Mouse (Mus musculus) hindbrain, embryonic 11.5 days (tissue): ENCODE results near the gene Arpc2. TPM values are rescaled to one million over a fixed set of nuclear protein-coding genes. Genes with fewer than 3 reads are reported as not detected.

Experiments used
- ATAC-seq: fragments of 200-750 bp; cut with Nextera tagmentation; 2 replicates; pipeline ENCODE4 v1.8.0; 2017; ENCODE audit warnings: mild to moderate bottlenecking, moderate TSS enrichment, moderate library complexity; ENCODE audit not compliant: low FRiP score
- DNase-seq: peaks from one replicate; pipeline ENCODE4 v3.0.0-alpha.2; 2015; ENCODE audit warnings: low spot score
- H3K27ac ChIP-seq: fragments of 300-500 bp; sonication (generic); 2 replicates; pipeline ENCODE4 v1.5.1; 2014; ENCODE audit warnings: mild to moderate bottlenecking, low read depth, low read length
- H3K27me3 ChIP-seq: fragments of 300-500 bp; sonication (generic); 2 replicates; pipeline ENCODE4 v1.6.1; 2014; ENCODE audit warnings: mild to moderate bottlenecking, low read length, moderate library complexity, mixed read lengths; ENCODE audit not compliant: control insufficient read depth, insufficient read depth
- H3K36me3 ChIP-seq: fragments of 300-500 bp; sonication (generic); 2 replicates; pipeline ENCODE4 v1.6.1; 2014; ENCODE audit warnings: mild to moderate bottlenecking, low read length, moderate library complexity, mixed read lengths; ENCODE audit not compliant: control insufficient read depth, insufficient read depth
- H3K4me1 ChIP-seq: fragments of 300-500 bp; sonication (generic); replicated peaks from 2 replicates; pipeline ENCODE4 v1.6.1; 2014; ENCODE audit warnings: low read length, mixed read lengths; ENCODE audit not compliant: control insufficient read depth, insufficient read depth
- H3K4me2 ChIP-seq: fragments of 300-500 bp; sonication (generic); replicated peaks from 2 replicates; pipeline ENCODE4 v1.6.1; 2014; ENCODE audit warnings: mild to moderate bottlenecking, low read depth, low read length
- H3K4me3 ChIP-seq: fragments of 300-500 bp; sonication (generic); 2 replicates; pipeline ENCODE4 v1.5.1; 2014; ENCODE audit warnings: low read depth, low read length
- H3K9ac ChIP-seq: fragments of 300-500 bp; sonication (generic); 2 replicates; pipeline ENCODE4 v1.6.1; 2014; ENCODE audit warnings: low read depth, low read length
- H3K9me3 ChIP-seq: fragments of 300-500 bp; sonication (generic); 2 replicates; pipeline ENCODE4 v1.6.1; 2016; ENCODE audit warnings: low read length; ENCODE audit not compliant: control insufficient read depth
- WGBS: fragments of 180-500 bp; shearing (Covaris S2); extraction: QIAGEN DNeasy Blood & Tissue Kit; methylation state at CpG from one replicate; pipeline ENCODE4 v1.1.7; 2014; 5-methylcytosine and 5-hydroxymethylcytosine counted together
- polyA plus RNA-seq: library from polyadenylated mRNA; unstranded; fragments of >200 nt; fragmentation: Nextera tagmentation; extraction: Ambion mirVana; gene quantifications from 2 replicates; pipeline ENCODE4 v1.2.1, GENCODE M21; 2014

The Arpc2 gene
- polyA plus RNA-seq, 1 experiment from 2014 or later, result 330 TPM

DNA sequence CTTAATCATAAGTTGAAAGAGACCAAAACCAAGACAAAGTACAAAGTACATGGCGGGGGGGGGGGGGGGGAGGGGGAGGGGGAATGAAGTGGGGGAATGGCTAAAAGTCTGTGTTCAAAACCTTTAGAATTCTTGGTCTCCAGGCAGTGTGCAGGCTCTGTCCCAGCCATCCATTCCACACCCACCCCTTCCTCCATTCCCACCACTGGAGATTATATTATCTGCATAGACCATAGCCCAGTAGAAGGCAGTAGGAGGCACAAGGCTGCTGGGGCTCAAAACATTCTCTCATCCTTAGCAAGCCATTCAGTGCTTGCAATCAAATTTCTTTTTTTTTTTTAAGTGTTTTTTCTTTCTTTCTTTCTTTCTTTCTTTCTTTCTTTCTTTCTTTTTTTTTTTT lies 4.9 kb upstream of the Arpc2 start:
- H3K9ac ChIP-seq, result no peak overlapping the region
- no peaks in the 10 kb centered on the region for H3K4me1 ChIP-seq
- no peak overlapping the region for H3K27ac ChIP-seq
- H3K36me3 ChIP-seq, result no peaks in the 10 kb centered on the region
- no peak overlapping the region for H3K4me2 ChIP-seq
- ATAC-seq (no peak), DNase-seq (no peak)
- WGBS, result no CpG with 5 or more reads among the region's 1 CpGs
- H3K4me3 ChIP-seq, result no peak overlapping the region
- no peaks in the 10 kb centered on the region for H3K27me3 ChIP-seq
- H3K9me3 ChIP-seq, result no peaks in the 10 kb centered on the region

DNA sequence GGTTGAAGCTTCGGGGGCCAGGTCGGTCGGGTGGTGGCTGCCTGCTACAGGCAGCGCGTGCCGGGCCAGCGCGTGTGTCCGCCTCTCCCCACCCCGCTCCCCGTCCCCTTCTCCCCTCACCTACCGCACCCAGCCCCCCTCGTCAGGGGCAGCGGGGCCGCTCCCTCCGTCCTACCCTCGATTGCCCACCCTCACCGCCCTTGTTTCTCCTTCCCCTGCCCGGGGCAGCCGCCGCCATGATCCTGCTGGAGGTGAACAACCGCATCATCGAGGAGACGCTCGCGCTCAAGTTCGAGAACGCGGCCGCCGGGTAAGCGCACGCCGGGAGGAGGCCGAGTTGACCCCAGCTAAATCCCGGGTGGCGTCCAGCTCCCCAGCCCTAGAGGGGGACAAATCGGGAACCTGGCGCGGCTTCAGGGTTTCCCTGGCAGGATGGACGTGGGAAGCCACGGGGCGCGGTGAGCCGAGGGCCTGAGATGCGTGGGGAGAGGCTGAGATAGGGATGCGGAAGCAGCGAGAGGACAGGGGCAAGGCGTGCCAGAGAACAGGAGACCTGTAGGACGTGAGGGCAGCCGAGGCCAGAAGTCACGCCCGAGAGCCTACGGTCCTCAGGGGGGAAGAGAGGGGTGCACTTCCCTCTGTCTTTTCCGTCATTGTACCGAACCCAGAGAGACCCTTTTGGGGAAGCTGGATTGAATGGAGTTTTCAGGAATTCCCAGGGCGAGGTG lies 870 bp downstream of the Arpc2 start:
- ATAC-seq (peak; percentile 61), DNase-seq (peak; percentile 49)
- no peaks in the 10 kb centered on the region; the same call in 1 of the 2 replicates for H3K4me1 ChIP-seq
- H3K4me2 ChIP-seq, result peak overlapping the region; percentile 80
- peak overlapping the region; percentile 96 for H3K4me3 ChIP-seq
- H3K27ac ChIP-seq, result peak overlapping the region; percentile 83
- 2% methylated on average over 50 of the region's 57 CpGs for WGBS
- no peaks in the 10 kb centered on the region for H3K9me3 ChIP-seq
- no peaks in the 10 kb centered on the region for H3K27me3 ChIP-seq
- H3K9ac ChIP-seq, result peak overlapping the region; percentile 92
- no peaks in the 10 kb centered on the region for H3K36me3 ChIP-seq

DNA sequence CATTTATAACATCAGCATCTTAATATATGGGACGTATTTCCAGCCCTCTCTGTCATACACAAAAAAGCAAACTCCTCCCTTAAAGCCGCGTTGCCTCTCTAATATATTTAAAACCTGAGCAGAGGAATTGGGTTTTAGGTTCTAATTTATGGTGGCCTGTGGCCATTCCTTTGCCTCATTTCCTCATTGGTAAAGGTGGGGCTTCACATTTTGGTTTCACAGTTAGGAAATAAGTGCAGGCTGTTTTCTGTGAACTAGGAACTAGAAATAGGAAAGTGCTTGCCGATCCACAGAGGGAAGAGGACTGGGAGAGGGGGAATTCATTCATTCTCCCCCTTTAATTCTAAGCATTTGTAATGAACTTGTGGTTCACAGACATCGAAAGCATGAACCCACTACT lies 1.8 kb downstream of the Arpc2 start:
- 50% methylated on average over 5 of the region's 5 CpGs for WGBS
- no peaks in the 10 kb centered on the region; the same call in 1 of the 2 replicates for H3K4me1 ChIP-seq
- peak overlapping the region; percentile 96 for H3K4me3 ChIP-seq
- H3K4me2 ChIP-seq, result peak overlapping the region; percentile 80
- no peaks in the 10 kb centered on the region for H3K36me3 ChIP-seq
- H3K27me3 ChIP-seq, result no peaks in the 10 kb centered on the region
- DNase-seq (no peak), ATAC-seq (no peak)
- no peaks in the 10 kb centered on the region for H3K9me3 ChIP-seq
- no peak overlapping the region for H3K27ac ChIP-seq
- peak overlapping the region; percentile 92 for H3K9ac ChIP-seq

DNA sequence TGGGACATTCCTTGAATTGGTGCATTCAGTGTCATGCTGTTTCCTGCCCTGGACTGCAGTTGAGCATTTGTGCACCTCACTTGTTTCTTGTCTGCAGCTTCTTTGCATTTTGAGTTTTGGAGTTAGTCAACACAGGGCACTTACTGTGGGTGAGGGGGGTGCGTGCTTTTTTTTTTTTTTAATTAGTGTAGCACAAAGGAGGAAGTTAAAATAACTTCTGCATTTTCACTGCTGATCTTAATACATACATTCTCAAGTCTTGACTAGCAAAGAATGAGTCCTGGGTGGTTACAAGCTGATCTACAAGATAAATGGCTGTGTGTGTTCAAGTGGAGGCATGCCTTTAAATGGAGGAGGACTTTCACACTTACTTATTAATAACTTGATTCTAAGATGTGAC lies 2.3 kb downstream of the Arpc2 start:
- Histone ChIP-seq H3K9ac (no peak overlapping the region), H3K27me3 (no peaks in the 10 kb centered on the region), H3K4me1 (no peaks in the 10 kb centered on the region; the same call in 1 of the 2 replicates), H3K4me3 (peak overlapping the region; percentile 96; the same call in 1 of the 2 replicates), H3K36me3 (no peaks in the 10 kb centered on the region), H3K9me3 (no peaks in the 10 kb centered on the region), H3K27ac (no peak overlapping the region), H3K4me2 (peak overlapping the region; percentile 80; the same call in 1 of the 2 replicates)
- DNase-seq (no peak), ATAC-seq (no peak)
- WGBS, result 73% methylated on average over 1 of the region's 1 CpGs

DNA sequence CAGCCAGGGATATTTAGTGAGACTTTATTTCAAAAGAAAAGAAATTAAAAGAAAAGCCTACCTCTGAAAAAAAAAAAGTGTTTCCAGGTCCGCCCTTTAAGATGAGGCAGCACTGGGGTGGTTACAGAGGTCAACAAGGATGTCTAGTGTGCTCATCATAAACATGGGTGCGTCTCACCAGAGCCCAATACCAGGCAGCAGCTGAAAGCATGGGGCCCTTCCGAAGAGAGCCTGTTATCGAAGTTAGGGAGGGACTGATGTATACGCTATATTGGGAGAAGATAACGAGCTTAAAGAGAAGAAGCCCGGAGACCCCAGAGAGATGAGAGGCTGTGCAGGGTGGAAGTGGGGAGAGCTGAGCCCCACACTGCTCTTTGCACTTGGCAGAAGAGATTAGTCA lies 3.3 kb downstream of the Arpc2 start:
- H3K36me3 ChIP-seq, result no peaks in the 10 kb centered on the region
- no peak overlapping the region for H3K9ac ChIP-seq
- WGBS, result 81% methylated on average over 7 of the region's 7 CpGs

DNA sequence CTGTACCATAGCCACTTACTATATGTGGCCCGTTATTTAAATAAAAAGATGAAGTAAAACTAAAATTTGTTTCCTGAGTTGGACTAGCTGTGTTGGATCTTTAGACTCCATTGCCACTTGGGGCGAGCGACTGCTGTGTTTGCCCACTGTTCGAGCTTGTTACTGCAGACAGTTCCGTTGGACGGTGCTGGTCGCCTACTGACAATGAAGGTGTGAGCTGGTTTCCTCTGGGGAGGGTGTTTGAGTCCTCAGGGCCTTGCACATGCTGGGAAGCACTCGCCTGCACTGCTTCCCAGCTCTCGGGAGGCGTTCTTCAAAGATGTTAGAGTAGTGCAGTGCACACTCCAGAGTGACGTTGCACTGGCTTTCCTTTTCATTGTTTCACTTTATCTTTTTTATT lies 3.7 kb downstream of the Arpc2 start:
- WGBS, result 79% methylated on average over 11 of the region's 11 CpGs
- Histone ChIP-seq H3K4me3 (no peak overlapping the region), H3K4me1 (no peaks in the 10 kb centered on the region; the same call in 1 of the 2 replicates), H3K27me3 (no peaks in the 10 kb centered on the region), H3K9me3 (no peaks in the 10 kb centered on the region), H3K36me3 (no peaks in the 10 kb centered on the region), H3K4me2 (no peak overlapping the region), H3K27ac (no peak overlapping the region), H3K9ac (no peak overlapping the region)
- no peak for ATAC-seq
- no peak for DNase-seq

More for the DNA sequence above, 3.3 kb downstream of the Arpc2 start:
- Histone ChIP-seq H3K27ac (no peak overlapping the region), H3K4me2 (no peak overlapping the region), H3K4me1 (no peaks in the 10 kb centered on the region; the same call in 1 of the 2 replicates), H3K27me3 (no peaks in the 10 kb centered on the region), H3K4me3 (no peak overlapping the region), H3K9me3 (no peaks in the 10 kb centered on the region)
- DNase-seq (no peak), ATAC-seq (no peak)

DNA sequence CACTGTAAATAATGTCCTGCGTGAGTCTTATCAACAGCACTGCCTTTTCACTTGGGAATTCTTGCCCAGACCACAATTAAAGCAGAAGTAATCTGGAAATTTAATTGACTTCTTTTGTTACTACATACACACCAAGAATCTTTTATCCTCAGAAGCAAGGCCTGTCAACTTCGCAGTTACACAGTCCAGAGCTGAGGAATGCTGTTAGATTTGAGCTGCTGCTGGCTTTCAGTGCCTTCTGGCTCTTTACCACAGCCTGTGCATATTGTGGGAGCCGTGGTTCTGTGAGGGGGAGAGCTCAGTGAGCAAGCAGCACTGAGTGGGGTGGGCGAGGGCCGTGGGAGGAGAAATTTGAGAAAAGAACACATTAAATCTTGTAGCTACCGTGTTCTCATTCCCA lies 4.4 kb downstream of the Arpc2 start:
- DNase-seq (no peak), ATAC-seq (no peak)
- no peaks in the 10 kb centered on the region; the same call in 1 of the 2 replicates for H3K4me1 ChIP-seq
- H3K36me3 ChIP-seq, result no peaks in the 10 kb centered on the region
- 87% methylated on average over 6 of the region's 6 CpGs for WGBS
- no peak overlapping the region for H3K4me3 ChIP-seq
- no peak overlapping the region for H3K9ac ChIP-seq
- no peaks in the 10 kb centered on the region for H3K27me3 ChIP-seq
- H3K9me3 ChIP-seq, result no peaks in the 10 kb centered on the region
- no peak overlapping the region for H3K4me2 ChIP-seq
- no peak overlapping the region for H3K27ac ChIP-seq

DNA sequence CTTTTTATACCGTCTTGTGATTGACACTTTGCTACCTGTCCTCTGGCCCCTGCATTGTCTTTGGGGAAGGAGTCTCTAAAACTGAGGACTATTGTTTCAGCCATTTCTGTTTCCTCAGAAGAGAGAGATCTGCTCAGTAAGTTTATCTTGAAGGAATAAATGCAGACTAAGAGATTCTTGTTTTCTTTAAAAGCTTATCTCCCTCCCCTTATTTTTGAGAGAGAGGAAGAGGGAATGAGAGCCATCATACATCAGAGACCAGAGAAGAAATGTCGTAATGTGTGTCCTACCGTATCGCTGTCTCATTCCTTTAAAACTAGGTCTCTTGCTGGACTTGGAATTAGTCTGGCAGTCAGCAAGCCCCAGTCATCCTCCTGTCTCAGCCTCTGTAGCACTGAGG lies 4.9 kb downstream of the Arpc2 start:
- 92% methylated on average over 4 of the region's 4 CpGs for WGBS
- H3K4me3 ChIP-seq, result no peak overlapping the region
- H3K4me1 ChIP-seq, result no peaks in the 10 kb centered on the region; the same call in 1 of the 2 replicates
- no peak overlapping the region for H3K4me2 ChIP-seq
- H3K27me3 ChIP-seq, result no peaks in the 10 kb centered on the region
- DNase-seq, result no peak
- H3K9me3 ChIP-seq, result no peaks in the 10 kb centered on the region
- ATAC-seq, result no peak
- H3K9ac ChIP-seq, result no peak overlapping the region
- H3K36me3 ChIP-seq, result no peaks in the 10 kb centered on the region
- no peak overlapping the region for H3K27ac ChIP-seq

DNA sequence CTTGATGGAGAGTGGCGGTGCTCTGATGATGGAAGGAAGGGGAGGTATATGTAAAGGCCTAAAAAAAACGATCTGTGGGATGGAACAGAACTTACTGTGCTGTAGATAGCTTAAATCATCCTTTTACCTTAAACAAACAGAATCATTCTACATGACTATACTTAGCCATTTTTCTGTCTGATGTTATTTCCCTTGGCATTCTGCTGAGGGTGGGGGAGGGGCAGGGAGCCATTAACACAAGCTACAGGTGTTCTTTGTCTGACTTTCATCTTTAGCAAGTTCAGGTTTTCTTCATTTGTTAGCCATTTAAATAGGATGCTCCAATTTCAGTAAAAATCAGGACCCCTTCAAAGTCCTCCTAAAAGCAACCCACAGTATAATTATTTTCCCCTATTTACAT lies 9.6 kb downstream of the Arpc2 start:
- Histone ChIP-seq H3K9me3 (no peaks in the 10 kb centered on the region), H3K4me3 (no peak overlapping the region), H3K27me3 (no peaks in the 10 kb centered on the region), H3K36me3 (no peaks in the 10 kb centered on the region), H3K4me1 (no peaks in the 10 kb centered on the region), H3K4me2 (no peak overlapping the region), H3K9ac (no peak overlapping the region), H3K27ac (no peak overlapping the region)
- WGBS, result 87% methylated on average over 2 of the region's 2 CpGs
- no peak for ATAC-seq
- no peak for DNase-seq
